Mouse (Mus musculus) megakaryocyte, embryonic 14.5 days (primary cell): ENCODE measurements around the gene Bod1l.

Experiments
- FLI1 ChIP-seq: IDR thresholded peaks from 2 replicates; pipeline ENCODE4 v1.6.1; 2012; ENCODE audit warnings: low read length, inconsistent platforms, mixed read lengths
- GATA1 ChIP-seq: IDR thresholded peaks from 3 replicates; pipeline ENCODE4 v1.6.1; 2012; ENCODE audit warnings: mixed read lengths, low read length, inconsistent platforms, borderline replicate concordance

DNA sequence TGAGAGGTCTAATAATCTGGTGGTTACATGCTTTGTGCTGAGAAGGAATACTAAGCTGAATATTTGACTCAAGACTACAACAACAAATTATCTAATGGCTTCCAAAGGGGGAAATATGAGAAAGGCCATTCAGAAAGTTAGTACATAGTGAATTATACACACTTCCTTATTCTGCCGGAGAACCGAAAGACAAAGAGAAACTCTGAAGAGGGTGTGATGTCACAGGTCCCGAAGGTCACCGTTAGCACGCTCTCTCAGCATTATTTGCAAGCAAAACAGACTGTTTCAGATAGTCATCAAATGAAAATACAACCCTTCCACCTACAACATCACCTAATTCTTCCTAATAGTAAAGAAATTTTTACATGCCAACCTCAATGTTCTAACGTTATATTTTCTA, 105.3 kb downstream of the Bod1l start:
- TF ChIP-seq GATA1: no peak
- no peak for TF ChIP-seq FLI1
